Mouse (Mus musculus) cerebellum, adult 2 months (tissue): ENCODE results near the gene Bicc1. TPM values are rescaled to one million over a fixed set of nuclear protein-coding genes. Genes with fewer than 3 reads are reported as not detected.

Experiments used
- DNase-seq, 2 experiments: peaks; one replicate each; pipeline ENCODE4 v3.0.0; 2021
- H3K27ac ChIP-seq: fragments of 200-500 bp; 2 replicates; pipeline ENCODE4 v1.5.1; 2012; ENCODE audit warnings: low read length, control low read depth, inconsistent platforms; ENCODE audit not compliant: insufficient read depth
- H3K27me3 ChIP-seq: fragments of 200-500 bp; 2 replicates; pipeline ENCODE4 v1.6.1; 2012; ENCODE audit warnings: inconsistent platforms, mild to moderate bottlenecking, low read length, moderate library complexity; ENCODE audit not compliant: control insufficient read depth, insufficient read depth
- H3K4me1 ChIP-seq: fragments of 200-500 bp; 2 replicates; pipeline ENCODE4 v1.6.1; 2011; ENCODE audit warnings: low read length; ENCODE audit not compliant: control insufficient read depth, insufficient read depth
- H3K4me3 ChIP-seq: fragments of 200-500 bp; replicated peaks from 2 replicates; pipeline ENCODE3; 2011; ENCODE audit warnings: mild to moderate bottlenecking, low read depth, low read length, control low read depth; ENCODE audit not compliant: insufficient read depth
- CTCF ChIP-seq: fragments of 200-500 bp; IDR thresholded peaks from 2 replicates; pipeline ENCODE4 v1.5.1; 2011; ENCODE audit warnings: low read depth, mild to moderate bottlenecking, control low read depth, low read length, moderate library complexity, borderline replicate concordance; ENCODE audit not compliant: insufficient read depth
- POLR2A ChIP-seq: fragments of 200-500 bp; IDR thresholded peaks from 2 replicates; pipeline ENCODE4 v1.6.1; 2011; ENCODE audit warnings: low read length, control low read depth, borderline replicate concordance; ENCODE audit not compliant: insufficient read depth
- WGBS: fragments of 180-500 bp; shearing (Covaris S2); methylation state at CpG from one replicate; pipeline ENCODE4 v1.1.7; 2018; 5-methylcytosine and 5-hydroxymethylcytosine counted together
- polyA plus RNA-seq: library from polyadenylated mRNA; depleted of rRNA; stranded (reverse); fragments of >200 nt; gene quantifications from 2 replicates; pipeline ENCODE4 v1.2.3, GENCODE M21; 2012; rRNA removed

Gene Bicc1
- 2.6 and 3.3 TPM in 2 replicates for polyA plus RNA-seq

- Histone ChIP-seq H3K4me3 (peak within 1 kb of the TSS; percentile 64), H3K4me1 (no peaks in the 10 kb centered on the region), H3K27me3 (peaks cover 2% of the 10 kb centered on the region; the same call in 1 of the 2 replicates), H3K27ac (no peak within 1 kb of the TSS)
- WGBS, result 8% methylated on average over 46 of the region's 69 CpGs
- peak; percentile 25 to 31 for DNase-seq
- TF ChIP-seq POLR2A (no peak), CTCF (no peak)
Measured at GRCm38 (mm10) chr10:71159676-71160235, at the start of gene Bicc1. Gene Bicc1, minus strand, starts transcription at chr10:71159700.

GRCm38 (mm10) chr10:71201512-71201911 is 42.0 kb upstream of the Bicc1 start:
- 79% methylated on average over 2 of the region's 2 CpGs for WGBS
- Histone ChIP-seq H3K4me1 (no peaks in the 10 kb centered on the region), H3K27ac (no peak overlapping the region)

GRCm38 (mm10) chr10:71200964-71201363 is 41.5 kb upstream of the Bicc1 start:
- DNase-seq, result no peak
- Histone ChIP-seq H3K27me3 (no peaks in the 10 kb centered on the region), H3K4me3 (no peak overlapping the region), H3K4me1 (no peaks in the 10 kb centered on the region), H3K27ac (no peak overlapping the region)
- TF ChIP-seq POLR2A (no peak), CTCF (no peak)
- WGBS, result 36% methylated on average over 5 of the region's 5 CpGs

More at GRCm38 (mm10) chr10:71201512-71201911, 42.0 kb upstream of the Bicc1 start:
- no peak for DNase-seq
- Histone ChIP-seq H3K27me3 (no peaks in the 10 kb centered on the region), H3K4me3 (no peak overlapping the region)
- TF ChIP-seq POLR2A (no peak), CTCF (no peak)

GRCm38 (mm10) chr10:71198676-71199075 is 39.2 kb upstream of the Bicc1 start:
- Histone ChIP-seq H3K27me3 (no peaks in the 10 kb centered on the region), H3K27ac (no peak overlapping the region), H3K4me3 (no peak overlapping the region), H3K4me1 (0 out of 2 replicates have a peak, but pooled peaks cover 2% of the 10 kb centered on the region)
- TF ChIP-seq POLR2A (no peak), CTCF (no peak)
- DNase-seq, result no peak
- WGBS, result 89% methylated on average over 8 of the region's 8 CpGs

GRCm38 (mm10) chr10:71197036-71197785 is 37.7 kb upstream of the Bicc1 start:
- 0 out of 2 replicates have a peak, but pooled peaks cover 2% of the 10 kb centered on the region for H3K4me1 ChIP-seq
- TF ChIP-seq CTCF (no peak), POLR2A (no peak)
- DNase-seq, result no peak
- no peak overlapping the region for H3K4me3 ChIP-seq
- 78% methylated on average over 14 of the region's 14 CpGs for WGBS
- no peak overlapping the region for H3K27ac ChIP-seq
- no peaks in the 10 kb centered on the region for H3K27me3 ChIP-seq

- Histone ChIP-seq H3K4me1 (0 out of 2 replicates have a peak, but pooled peaks cover 2% of the 10 kb centered on the region), H3K27me3 (no peaks in the 10 kb centered on the region), H3K27ac (no peak overlapping the region), H3K4me3 (no peak overlapping the region)
- WGBS, result 35% methylated on average over 9 of the region's 9 CpGs
- TF ChIP-seq POLR2A (no peak), CTCF (no peak)
- DNase-seq, result no peak
Measured at GRCm38 (mm10) chr10:71195501-71195900, 36.0 kb upstream of the Bicc1 start.

GRCm38 (mm10) chr10:71194713-71195112 is 35.2 kb upstream of the Bicc1 start:
- Histone ChIP-seq H3K4me3 (no peak overlapping the region), H3K27me3 (no peaks in the 10 kb centered on the region), H3K4me1 (0 out of 2 replicates have a peak, but pooled peaks cover 2% of the 10 kb centered on the region), H3K27ac (no peak overlapping the region)
- WGBS, result 82% methylated on average over 7 of the region's 7 CpGs
- no peak for DNase-seq
- TF ChIP-seq POLR2A, result no peak
- TF ChIP-seq CTCF, result no peak
